Mouse (Mus musculus): ENCODE results near the gene Fntb. TPM values are rescaled to one million over a fixed set of nuclear protein-coding genes. Genes with fewer than 3 reads are reported as not detected.

Fntb gene
- total RNA-seq, 2 experiments from 2014 or later = 27.9 to 28.4 TPM

GRCm38 (mm10) chr12:76798008-76798720, 32.8 kb downstream of the Fntb start:
- DNase-seq (ENCODE audit: extremely low spot score in 1 of 2, low spot score in 2 of 2) = no peak
- H3K4me3 ChIP-seq = no peak overlapping the region
- H3K27ac ChIP-seq = no peak overlapping the region
- no peak for TF ChIP-seq CTCF (IDR thresholded peaks at IDR 0.05)
- intact Hi-C loops (cut with DNase I) = no loop called here

GRCm38 (mm10) chr12:76803028-76803427, 37.6 kb downstream of the Fntb start:
- DNase-seq (ENCODE audit: extremely low spot score in 1 of 2, low spot score in 2 of 2) = no peak
- peak overlapping the region; percentile 69 for H3K27ac ChIP-seq
- intact Hi-C loops (cut with DNase I) = loop anchor here (5.0 kb wide), 1 partner anchor 156 kb away; no protein-coding TSS in a partner anchor
- H3K4me3 ChIP-seq = no peak overlapping the region
- TF ChIP-seq CTCF (IDR thresholded peaks at IDR 0.05) = no peak

- DNase-seq (ENCODE audit: extremely low spot score in 1 of 2, low spot score in 2 of 2) = no peak
- intact Hi-C loops (cut with DNase I) = loop anchor here (5.0 kb wide), 1 partner anchor 156 kb away; no protein-coding TSS in a partner anchor
- Histone ChIP-seq H3K4me3 (no peak overlapping the region), H3K27ac (peak overlapping the region; percentile 69)
- peak; percentile 75 for TF ChIP-seq CTCF (IDR thresholded peaks at IDR 0.05)
Measured at GRCm38 (mm10) chr12:76803700-76804252, 38.4 kb downstream of the Fntb start.

GRCm38 (mm10) chr12:76805056-76805811, 39.8 kb downstream of the Fntb start:
- Histone ChIP-seq H3K4me3 (no peak overlapping the region), H3K27ac (peak overlapping the region; percentile 42; the same call in 1 of the 2 replicates)
- DNase-seq (ENCODE audit: extremely low spot score in 1 of 2, low spot score in 2 of 2) = no peak
- intact Hi-C loops (cut with DNase I) = no loop called here
- no peak for TF ChIP-seq CTCF (IDR thresholded peaks at IDR 0.05)

GRCm38 (mm10) chr12:76807796-76808195, 42.4 kb downstream of the Fntb start:
- Histone ChIP-seq H3K4me3 (no peak overlapping the region), H3K27ac (peak overlapping the region; percentile 73)
- peak; percentile 51 to 59 for DNase-seq (ENCODE audit: extremely low spot score in 1 of 2, low spot score in 2 of 2)
- no peak for TF ChIP-seq CTCF (IDR thresholded peaks at IDR 0.05)
- intact Hi-C loops (cut with DNase I) = no loop called here

GRCm38 (mm10) chr12:76810491-76810890, 45.1 kb downstream of the Fntb start:
- intact Hi-C loops (cut with DNase I) = no loop called here
- Histone ChIP-seq H3K4me3 (no peak overlapping the region), H3K27ac (no peak overlapping the region; the same call in 1 of the 2 replicates)
- DNase-seq (ENCODE audit: extremely low spot score in 1 of 2, low spot score in 2 of 2) = no peak
- no peak for TF ChIP-seq CTCF (IDR thresholded peaks at IDR 0.05)

GRCm38 (mm10) chr12:76811006-76811405, 45.6 kb downstream of the Fntb start:
- no peak for TF ChIP-seq CTCF (IDR thresholded peaks at IDR 0.05)
- intact Hi-C loops (cut with DNase I) = no loop called here
- DNase-seq (ENCODE audit: extremely low spot score in 1 of 2, low spot score in 2 of 2) = no peak
- no peak overlapping the region for H3K4me3 ChIP-seq
- H3K27ac ChIP-seq = no peak overlapping the region

- DNase-seq (ENCODE audit: extremely low spot score in 1 of 2, low spot score in 2 of 2) = no peak
- Histone ChIP-seq H3K27ac (no peak overlapping the region), H3K4me3 (no peak overlapping the region)
- TF ChIP-seq CTCF (IDR thresholded peaks at IDR 0.05) = no peak
- intact Hi-C loops (cut with DNase I) = no loop called here
Measured at GRCm38 (mm10) chr12:76813543-76813942, 48.2 kb downstream of the Fntb start.

- intact Hi-C loops (cut with DNase I) = no loop called here
- no peak for TF ChIP-seq CTCF (IDR thresholded peaks at IDR 0.05)
- no peak overlapping the region for H3K4me3 ChIP-seq
- no peak for DNase-seq (ENCODE audit: extremely low spot score in 1 of 2, low spot score in 2 of 2)
- H3K27ac ChIP-seq = no peak overlapping the region
Measured at GRCm38 (mm10) chr12:76814120-76814519, 48.7 kb downstream of the Fntb start.

- Histone ChIP-seq H3K4me3 (no peak overlapping the region), H3K27ac (peak overlapping the region; percentile 57)
- no peak for DNase-seq (ENCODE audit: extremely low spot score in 1 of 2, low spot score in 2 of 2)
- intact Hi-C loops (cut with DNase I) = loop anchor here (5.0 kb wide), 1 partner anchor 119 kb away; no protein-coding TSS in a partner anchor
- no peak for TF ChIP-seq CTCF (IDR thresholded peaks at IDR 0.05)
Measured at GRCm38 (mm10) chr12:76816720-76817119, 51.3 kb downstream of the Fntb start.

GRCm38 (mm10) chr12:76817176-76817575, 51.8 kb downstream of the Fntb start:
- Histone ChIP-seq H3K4me3 (no peak overlapping the region), H3K27ac (peak overlapping the region; percentile 98)
- no peak for TF ChIP-seq CTCF (IDR thresholded peaks at IDR 0.05)
- intact Hi-C loops (cut with DNase I) = loop anchor here (5.0 kb wide), 1 partner anchor 120 kb away; no protein-coding TSS in a partner anchor
- DNase-seq (ENCODE audit: extremely low spot score in 1 of 2, low spot score in 2 of 2) = no peak

GRCm38 (mm10) chr12:76818120-76818519, 52.7 kb downstream of the Fntb start:
- TF ChIP-seq CTCF (IDR thresholded peaks at IDR 0.05) = no peak
- intact Hi-C loops (cut with DNase I) = loop anchor here (5.0 kb wide), 1 partner anchor 121 kb away; no protein-coding TSS in a partner anchor
- DNase-seq (ENCODE audit: extremely low spot score in 1 of 2, low spot score in 2 of 2) = no peak
- H3K27ac ChIP-seq = peak overlapping the region; percentile 98
- H3K4me3 ChIP-seq = peak overlapping the region; percentile 28

Measured in left cerebral cortex, adult 2 months (tissue).